Comparison of ENCODE assay signal across 8 mouse cellular contexts in genomic region chr11:114675826-114676401, GRCm38 (mm10). TPM values are rescaled to one million over a fixed set of nuclear protein-coding genes. Genes with fewer than 3 reads are reported as not detected.
DNase-seq lines count a peak whose midpoint lies in the region; ATAC-seq and TF ChIP-seq lines count a peak whose summit lies in the region.

No protein-coding gene starts in this region.

- TF ChIP-seq POLR2A in spleen, adult 2 months (IDR thresholded peaks at IDR 0.05; ENCODE audit: low read depth, low read length): no peak
- TF ChIP-seq POLR2A in bone marrow, adult 2 months (IDR thresholded peaks at IDR 0.05; ENCODE audit: borderline replicate concordance, control insufficient read depth, low read depth, low read length): no peak

- 2% methylated on average over 27 of the region's 27 CpGs for WGBS in spleen, adult 2 months
- WGBS in bone marrow, adult 2 months: 2% methylated on average over 27 of the region's 27 CpGs
- WGBS in forebrain, embryonic 14.5 days: 3% methylated on average over 27 of the region's 27 CpGs
- WGBS in hindbrain, postnatal 0 days: 3% methylated on average over 27 of the region's 27 CpGs
- WGBS in liver, embryonic 15.5 days (ENCODE audit: insufficient replicate concordance): under 1% methylated on average over 27 of the region's 27 CpGs
- WGBS in neural tube, embryonic 14.5 days: 2% methylated on average over 27 of the region's 27 CpGs

- H3K36me3 ChIP-seq in spleen, adult 2 months (ENCODE audit: control insufficient read depth, insufficient read depth, low read length): peaks cover 20% of the 10 kb centered on the region
- H3K36me3 ChIP-seq in forebrain, embryonic 14.5 days (ENCODE audit: control insufficient read depth, insufficient read depth, low read length): peaks cover 32% of the 10 kb centered on the region
- peaks cover 24% of the 10 kb centered on the region for H3K36me3 ChIP-seq in hindbrain, postnatal 0 days (ENCODE audit: insufficient read depth, low read length)
- H3K36me3 ChIP-seq in liver, embryonic 15.5 days (replicated peaks): peaks cover 31% of the 10 kb centered on the region
- H3K36me3 ChIP-seq in neural tube, embryonic 14.5 days (ENCODE audit: control insufficient read depth, insufficient read depth, low read length): peaks cover 28% of the 10 kb centered on the region

- ATAC-seq in forebrain, embryonic 14.5 days: peak; percentile 30
- no peak for ATAC-seq in hindbrain, postnatal 0 days
- ATAC-seq in liver, embryonic 15.5 days (ENCODE audit: insufficient read depth): peak; percentile 7; the same call in 1 of the 2 replicates
- no peak for ATAC-seq in neural tube, embryonic 14.5 days (ENCODE audit: low read depth)

- peaks cover 14% of the 10 kb centered on the region for H3K4me1 ChIP-seq in spleen, adult 2 months (ENCODE audit: control insufficient read depth, insufficient read depth, insufficient read length)
- no peaks in the 10 kb centered on the region; the same call in 1 of the 2 replicates for H3K4me1 ChIP-seq in bone marrow, adult 2 months (ENCODE audit: control insufficient read depth, insufficient read depth, low read length)
- H3K4me1 ChIP-seq in forebrain, embryonic 14.5 days (ENCODE audit: control insufficient read depth, insufficient read depth, low read length): peaks cover 9% of the 10 kb centered on the region
- peaks cover 12% of the 10 kb centered on the region for H3K4me1 ChIP-seq in hindbrain, postnatal 0 days (ENCODE audit: insufficient read depth, low read length)
- H3K4me1 ChIP-seq in liver, embryonic 15.5 days (replicated peaks): peaks cover 47% of the 10 kb centered on the region
- peaks cover 12% of the 10 kb centered on the region; the same call in 1 of the 2 replicates for H3K4me1 ChIP-seq in neural tube, embryonic 14.5 days (ENCODE audit: control insufficient read depth, insufficient read depth, low read length)

- DNase-seq in spleen, adult 2 months (ENCODE audit: low read depth in 1 of 2, low spot score in 2 of 2): peak in 1 of 2 experiments; percentile 42
- no peak for DNase-seq in spleen, postnatal 14 days (ENCODE audit: low spot score in 2 of 2)
- peak; percentile 54 for DNase-seq in forebrain, embryonic 14.5 days (ENCODE audit: low spot score)
- DNase-seq in hindbrain, postnatal 0 days (ENCODE audit: low spot score): peak; percentile 42
- DNase-seq in frontal cortex, postnatal 10 days (ENCODE audit: low spot score in 2 of 2): no peak

- peak overlapping the region; percentile 59 for H3K4me3 ChIP-seq in spleen, adult 2 months (ENCODE audit: extremely low read depth, insufficient read depth, insufficient read length)
- H3K4me3 ChIP-seq in bone marrow, adult 2 months (replicated peaks; ENCODE audit: control insufficient read depth, low read depth, low read length): peak overlapping the region; percentile 61
- H3K4me3 ChIP-seq in forebrain, embryonic 14.5 days (ENCODE audit: low read depth, low read length): peak overlapping the region; percentile 57
- peak overlapping the region; percentile 44 for H3K4me3 ChIP-seq in hindbrain, postnatal 0 days (ENCODE audit: low read length)
- peak overlapping the region; percentile 64 for H3K4me3 ChIP-seq in liver, embryonic 15.5 days (replicated peaks)
- peak overlapping the region; percentile 45 for H3K4me3 ChIP-seq in neural tube, embryonic 14.5 days (ENCODE audit: low read depth, low read length)

- no peaks in the 10 kb centered on the region for H3K9me3 ChIP-seq in forebrain, embryonic 14.5 days (replicated peaks; ENCODE audit: control insufficient read depth, low read length)
- no peaks in the 10 kb centered on the region for H3K9me3 ChIP-seq in hindbrain, postnatal 0 days (ENCODE audit: low read length)
- H3K9me3 ChIP-seq in liver, embryonic 15.5 days (replicated peaks): no peaks in the 10 kb centered on the region
- H3K9me3 ChIP-seq in neural tube, embryonic 14.5 days (ENCODE audit: control insufficient read depth, low read length): no peaks in the 10 kb centered on the region

- 0 out of 2 replicates have a peak, but pooled peaks cover 4% of the 10 kb centered on the region for H3K27me3 ChIP-seq in spleen, adult 2 months (ENCODE audit: control insufficient read depth, insufficient read depth, low read length)
- H3K27me3 ChIP-seq in forebrain, embryonic 14.5 days (replicated peaks; ENCODE audit: control insufficient read depth, insufficient read depth, low read length): no peaks in the 10 kb centered on the region
- H3K27me3 ChIP-seq in hindbrain, postnatal 0 days (ENCODE audit: insufficient read depth, low read length): no peaks in the 10 kb centered on the region
- H3K27me3 ChIP-seq in liver, embryonic 15.5 days: peaks cover 24% of the 10 kb centered on the region
- no peaks in the 10 kb centered on the region for H3K27me3 ChIP-seq in neural tube, embryonic 14.5 days (ENCODE audit: control insufficient read depth, insufficient read depth, low read length)

- H3K4me2 ChIP-seq in forebrain, embryonic 14.5 days (ENCODE audit: low read length): peak overlapping the region; percentile 94
- H3K4me2 ChIP-seq in hindbrain, postnatal 0 days (ENCODE audit: low read depth, low read length): peak overlapping the region; percentile 67
- peak overlapping the region; percentile 91 for H3K4me2 ChIP-seq in liver, embryonic 15.5 days
- peak overlapping the region; percentile 75 for H3K4me2 ChIP-seq in neural tube, embryonic 14.5 days (ENCODE audit: low read depth, low read length)

- peak overlapping the region; percentile 5; the same call in 1 of the 2 replicates for H3K27ac ChIP-seq in spleen, adult 2 months (ENCODE audit: insufficient read depth, low read length)
- no peak overlapping the region; the same call in 1 of the 2 replicates for H3K27ac ChIP-seq in bone marrow, adult 2 months (ENCODE audit: control insufficient read depth, insufficient read depth, low read depth, low read length, poor library complexity)
- H3K27ac ChIP-seq in forebrain, embryonic 14.5 days (ENCODE audit: low read depth, low read length): no peak overlapping the region
- H3K27ac ChIP-seq in hindbrain, postnatal 0 days: peak overlapping the region; percentile 71
- 0 out of 2 replicates have a peak overlapping the region, but pooled peaks have one; percentile 14 for H3K27ac ChIP-seq in liver, embryonic 15.5 days (replicated peaks)
- H3K27ac ChIP-seq in neural tube, embryonic 14.5 days (ENCODE audit: low read depth, low read length): 0 out of 2 replicates have a peak overlapping the region, but pooled peaks have one; percentile 39

- no peak for TF ChIP-seq CTCF in spleen, adult 2 months (IDR thresholded peaks at IDR 0.05; ENCODE audit: extremely low read depth, insufficient read depth, insufficient read length, insufficient replicate concordance)
- TF ChIP-seq CTCF in bone marrow, adult 2 months (IDR thresholded peaks at IDR 0.05; ENCODE audit: control insufficient read depth, insufficient read depth, low read length): no peak
- TF ChIP-seq CTCF in hindbrain, postnatal 0 days (IDR thresholded peaks at IDR 0.05; ENCODE audit: low read depth): no peak

- H3K9ac ChIP-seq in forebrain, embryonic 14.5 days (ENCODE audit: low read length): peak overlapping the region; percentile 80
- peak overlapping the region; percentile 53 for H3K9ac ChIP-seq in hindbrain, postnatal 0 days (replicated peaks; ENCODE audit: low read length)
- H3K9ac ChIP-seq in liver, embryonic 15.5 days: peak overlapping the region; percentile 59
- H3K9ac ChIP-seq in neural tube, embryonic 14.5 days (replicated peaks; ENCODE audit: low read depth, low read length): peak overlapping the region; percentile 63

RNA-seq across cellular contexts. Expression of gene Ttyh2, which starts 0.7 kb away (rescaled TPM):
- polyA plus RNA-seq in spleen, adult 2 months (2012; rRNA removed): 18.0 and 19.2 TPM in 2 replicates
- polyA plus RNA-seq in bone marrow, adult 2 months (2011; ENCODE audit: insufficient read depth, insufficient read length, low replicate concordance, missing spikeins): 1.6 and 2.6 TPM in 2 replicates
- polyA plus RNA-seq in forebrain, embryonic 14.5 days (2014; fragmentation: Nextera tagmentation; extraction: Ambion mirVana): 24.0 and 25.2 TPM in 2 replicates
- total RNA-seq in hindbrain, postnatal 0 days (2014; rRNA removed): 75.8 and 80.4 TPM in 2 replicates
- polyA plus RNA-seq in hindbrain, postnatal 0 days (2015; fragmentation: Nextera tagmentation; extraction: Ambion mirVana): 38.6 and 40.3 TPM in 2 replicates
- polyA plus RNA-seq in liver, embryonic 15.5 days (2015; fragmentation: Nextera tagmentation; extraction: Ambion mirVana): 8.1 and 10.5 TPM in 2 replicates
- polyA plus RNA-seq in neural tube, embryonic 14.5 days (2014; fragmentation: Nextera tagmentation; extraction: Ambion mirVana): 28.0 and 34.8 TPM in 2 replicates

RNA-seq across cellular contexts. Expression of gene Rpl38, which starts 7.6 kb away (rescaled TPM):
- polyA plus RNA-seq in spleen, adult 2 months (2012; rRNA removed): 360 and 414 TPM in 2 replicates
- 2,536 and 3,301 TPM in 2 replicates for polyA plus RNA-seq in bone marrow, adult 2 months (2011; ENCODE audit: insufficient read depth, insufficient read length, low replicate concordance, missing spikeins)
- polyA plus RNA-seq in forebrain, embryonic 14.5 days (2014; fragmentation: Nextera tagmentation; extraction: Ambion mirVana): 739 and 915 TPM in 2 replicates
- 577 and 578 TPM in 2 replicates for total RNA-seq in hindbrain, postnatal 0 days (2014; rRNA removed)
- polyA plus RNA-seq in hindbrain, postnatal 0 days (2015; fragmentation: Nextera tagmentation; extraction: Ambion mirVana): 954 and 958 TPM in 2 replicates
- polyA plus RNA-seq in liver, embryonic 15.5 days (2015; fragmentation: Nextera tagmentation; extraction: Ambion mirVana): 503 and 662 TPM in 2 replicates
- 674 and 718 TPM in 2 replicates for polyA plus RNA-seq in neural tube, embryonic 14.5 days (2014; fragmentation: Nextera tagmentation; extraction: Ambion mirVana)

RNA-seq across cellular contexts. Expression of gene Dnaic2, which starts 51.3 kb away (rescaled TPM):
- 0.39 and 0.66 TPM in 2 replicates for polyA plus RNA-seq in spleen, adult 2 months (2012; rRNA removed)
- not detected in 2 replicates for polyA plus RNA-seq in bone marrow, adult 2 months (2011; ENCODE audit: insufficient read depth, insufficient read length, low replicate concordance, missing spikeins)
- 2.1 and 3.0 TPM in 2 replicates for polyA plus RNA-seq in forebrain, embryonic 14.5 days (2014; fragmentation: Nextera tagmentation; extraction: Ambion mirVana)
- 5.1 and 5.8 TPM in 2 replicates for total RNA-seq in hindbrain, postnatal 0 days (2014; rRNA removed)
- polyA plus RNA-seq in hindbrain, postnatal 0 days (2015; fragmentation: Nextera tagmentation; extraction: Ambion mirVana): 3.1 and 3.2 TPM in 2 replicates
- 0.18 and 0.56 TPM in 2 replicates for polyA plus RNA-seq in liver, embryonic 15.5 days (2015; fragmentation: Nextera tagmentation; extraction: Ambion mirVana)
- polyA plus RNA-seq in neural tube, embryonic 14.5 days (2014; fragmentation: Nextera tagmentation; extraction: Ambion mirVana): 0.71 and 2.0 TPM in 2 replicates

Comparison
In these comparisons a context has a peak if more than half of its experiments do, and no peak if none do; other contexts are left out.
1. DNase-seq: peak in forebrain, embryonic 14.5 days (single experiment) and hindbrain, postnatal 0 days (single experiment); none in spleen, postnatal 14 days (0 of 2) and frontal cortex, postnatal 10 days (0 of 2).
2. H3K27ac ChIP-seq: peak in spleen, adult 2 months (single experiment), hindbrain, postnatal 0 days (single experiment), liver, embryonic 15.5 days (single experiment) and neural tube, embryonic 14.5 days (single experiment); none in bone marrow, adult 2 months (single experiment) and forebrain, embryonic 14.5 days (single experiment).
3. ATAC-seq: peak in forebrain, embryonic 14.5 days (single experiment) and liver, embryonic 15.5 days (single experiment); none in hindbrain, postnatal 0 days (single experiment) and neural tube, embryonic 14.5 days (single experiment).
4. Peak in every context shown above with its lines, with median percentiles within 50 percentile points of each other: H3K4me3 ChIP-seq, H3K4me2 ChIP-seq and H3K9ac ChIP-seq.